Mouse (Mus musculus) spleen, adult 2 months (tissue): Measurements from ENCODE around the gene Fam122b.

Source experiments
- CTCF ChIP-seq: fragments of 200-500 bp; IDR thresholded peaks from 2 replicates; pipeline ENCODE4 v1.5.1; 2011; ENCODE audit warnings: mild to moderate bottlenecking, inconsistent platforms; ENCODE audit not compliant: insufficient read depth, insufficient read length, insufficient replicate concordance; ENCODE audit errors: extremely low read depth
- POLR2A ChIP-seq: fragments of 200-500 bp; IDR thresholded peaks from 2 replicates; pipeline ENCODE4 v1.6.1; 2011; ENCODE audit warnings: low read depth, low read length, inconsistent platforms

- no peak for TF ChIP-seq POLR2A
- no peak for TF ChIP-seq CTCF
Observed at GRCm38 (mm10) chrX:53220855-53221254, 48.8 kb downstream of the Fam122b start.
